Mouse (Mus musculus) brown adipose tissue, adult 24 weeks (tissue): ENCODE data around the gene Elavl1. TPM values are rescaled to one million over a fixed set of nuclear protein-coding genes. Genes with fewer than 3 reads are reported as not detected.

ENCODE experiments used
- H3K27ac ChIP-seq: fragments of 200-500 bp; replicated peaks from 2 replicates; pipeline ENCODE4 v1.5.1; 2012; ENCODE audit warnings: low read depth, mild to moderate bottlenecking, low read length
- H3K4me1 ChIP-seq: fragments of 200-500 bp; 2 replicates; pipeline ENCODE4 v1.6.1; 2012; ENCODE audit warnings: low read length, mixed read lengths; ENCODE audit not compliant: control insufficient read depth, insufficient read depth, insufficient read length
- H3K4me3 ChIP-seq: fragments of 200-500 bp; 2 replicates; pipeline ENCODE4 v1.5.1; 2012; ENCODE audit warnings: low read depth, mild to moderate bottlenecking, low read length, moderate library complexity; ENCODE audit not compliant: insufficient read depth
- polyA plus RNA-seq: library from polyadenylated mRNA; stranded (reverse); fragments of >200 nt; gene quantifications from 2 replicates; pipeline ENCODE4 v1.2.4, GENCODE M21; 2012; ENCODE audit not compliant: missing spikeins, insufficient read depth, insufficient read length

The Elavl1 gene
- polyA plus RNA-seq, 1 experiment = 29.5 TPM

DNA sequence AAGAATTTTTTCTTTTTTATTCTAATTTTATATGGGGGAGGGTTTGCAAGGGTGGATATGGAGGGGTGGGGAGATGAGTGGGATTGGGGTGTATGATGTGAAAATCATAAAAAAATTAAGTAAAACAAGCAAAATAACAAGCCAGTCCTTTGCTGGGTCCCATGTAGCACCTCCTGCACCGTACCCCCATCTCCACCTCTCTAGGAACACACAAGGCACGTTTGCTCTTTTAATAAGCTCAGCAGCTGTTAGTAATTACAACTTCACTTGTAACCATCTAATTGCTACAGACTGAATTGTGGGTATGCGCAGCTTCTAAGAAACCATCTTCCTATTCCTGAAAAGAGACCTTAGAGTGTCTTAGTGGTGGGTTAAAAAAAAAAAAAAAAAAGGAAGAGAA is 15.0 kb upstream of the Elavl1 start:
- H3K4me1 ChIP-seq = no peaks in the 10 kb centered on the region
- H3K27ac ChIP-seq = no peak overlapping the region
- no peak overlapping the region for H3K4me3 ChIP-seq

DNA sequence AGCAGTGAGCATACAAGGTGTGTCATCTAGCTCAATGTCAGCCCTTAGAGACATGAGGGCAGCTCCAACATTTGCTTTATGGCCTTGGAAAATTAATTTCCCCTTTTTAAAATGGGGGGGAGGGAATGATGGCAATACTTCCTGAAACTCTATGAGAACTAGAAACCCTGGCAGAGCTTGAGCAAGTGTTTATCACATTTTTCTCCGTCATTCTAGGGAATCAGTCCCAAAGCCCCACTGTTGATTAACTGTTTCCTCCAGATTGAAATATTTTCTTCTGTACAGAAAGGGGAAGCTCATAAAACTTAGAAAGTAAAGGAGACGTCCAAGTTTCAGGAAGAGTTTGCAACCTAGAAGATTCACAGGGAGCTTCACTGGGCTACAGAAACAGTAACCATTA is 10.5 kb upstream of the Elavl1 start:
- no peak overlapping the region for H3K4me3 ChIP-seq
- H3K4me1 ChIP-seq = no peaks in the 10 kb centered on the region
- H3K27ac ChIP-seq = no peak overlapping the region

DNA sequence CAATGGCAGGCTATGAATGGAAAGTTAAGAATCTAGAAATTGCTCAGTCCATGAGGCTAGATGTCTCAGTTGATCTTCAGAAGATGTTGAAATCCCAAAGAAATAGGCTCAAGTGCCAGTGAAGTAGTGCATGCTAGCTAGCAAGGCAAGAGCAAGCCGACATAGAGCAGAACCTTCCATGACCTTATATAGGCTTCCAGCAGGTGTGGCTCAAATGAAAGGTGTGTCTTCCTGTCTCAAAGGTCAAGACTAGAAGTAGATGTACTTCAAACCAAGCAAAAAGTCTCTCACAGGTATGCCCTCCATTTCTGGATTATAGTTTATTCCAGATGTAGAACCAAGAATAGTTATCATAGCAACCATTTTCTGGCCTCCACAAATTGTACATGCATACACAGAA is 8.8 kb upstream of the Elavl1 start:
- H3K4me3 ChIP-seq = no peak overlapping the region
- H3K4me1 ChIP-seq = no peaks in the 10 kb centered on the region
- no peak overlapping the region for H3K27ac ChIP-seq

DNA sequence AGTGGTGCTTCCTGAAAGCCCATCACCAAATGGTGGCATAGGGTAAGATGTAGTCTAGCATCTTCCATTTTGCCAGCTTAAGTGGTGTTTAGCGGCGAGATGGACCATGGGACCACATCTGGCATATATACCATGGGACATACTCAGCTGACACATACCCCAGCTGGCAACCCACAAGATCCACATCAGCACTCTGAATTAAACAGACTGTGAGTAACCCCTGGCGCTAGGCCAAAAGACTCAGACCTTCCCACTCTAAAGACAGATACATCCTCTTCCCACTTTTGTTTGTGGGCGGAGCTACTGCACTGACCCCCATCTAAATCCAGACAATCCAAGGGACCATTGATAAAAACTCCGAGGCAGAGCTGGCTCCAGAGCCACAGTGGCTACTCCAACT is 3.8 kb upstream of the Elavl1 start:
- Histone ChIP-seq H3K4me3 (no peak overlapping the region), H3K4me1 (peaks cover 4% of the 10 kb centered on the region; the same call in 1 of the 2 replicates), H3K27ac (no peak overlapping the region)

DNA sequence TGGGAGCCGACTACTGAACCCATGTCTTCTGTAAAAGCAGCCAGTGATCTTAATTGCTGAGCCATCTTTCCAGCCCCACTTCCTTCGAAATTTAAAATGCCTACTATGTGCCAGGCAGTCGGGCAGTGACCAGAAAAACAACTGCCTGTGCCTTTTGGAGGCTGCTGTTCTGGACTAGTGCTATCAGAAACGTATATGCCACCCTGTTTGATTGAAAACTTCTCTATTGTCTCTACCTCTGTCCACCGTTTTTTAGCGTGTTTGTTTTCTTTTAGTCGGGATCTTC is 481 bp upstream of the Elavl1 start:
- peaks cover 6% of the 10 kb centered on the region; the same call in 1 of the 2 replicates for H3K4me1 ChIP-seq

DNA sequence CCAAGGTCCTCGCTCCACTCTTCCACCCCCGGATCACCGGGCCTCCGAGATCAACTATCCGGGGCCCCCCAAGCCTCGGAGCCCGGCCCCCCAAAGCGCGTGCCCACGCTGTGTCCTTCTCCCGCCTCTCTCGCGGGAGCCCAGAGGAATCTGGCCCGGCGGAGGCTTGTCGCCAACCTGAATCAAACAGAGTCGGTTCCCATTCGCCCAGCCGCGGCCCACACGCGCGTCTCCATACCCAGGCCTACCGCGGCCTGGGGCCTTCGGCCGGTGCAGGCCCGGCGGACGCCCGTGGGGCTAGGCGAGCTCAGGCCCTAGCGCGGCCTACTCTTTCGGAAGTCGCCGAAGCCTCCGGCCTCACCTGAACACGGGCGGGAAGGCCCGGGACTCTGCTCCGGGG is 688 bp downstream of the Elavl1 start:
- Histone ChIP-seq H3K4me1 (peaks cover 9% of the 10 kb centered on the region; the same call in 1 of the 2 replicates), H3K27ac (peak overlapping the region; percentile 80), H3K4me3 (peak overlapping the region; percentile 99)

More for the DNA sequence above, 481 bp upstream of the Elavl1 start:
- Histone ChIP-seq H3K27ac (0 out of 2 replicates have a peak overlapping the region, but pooled peaks have one; percentile 93), H3K4me3 (peak overlapping the region; percentile 81)

DNA sequence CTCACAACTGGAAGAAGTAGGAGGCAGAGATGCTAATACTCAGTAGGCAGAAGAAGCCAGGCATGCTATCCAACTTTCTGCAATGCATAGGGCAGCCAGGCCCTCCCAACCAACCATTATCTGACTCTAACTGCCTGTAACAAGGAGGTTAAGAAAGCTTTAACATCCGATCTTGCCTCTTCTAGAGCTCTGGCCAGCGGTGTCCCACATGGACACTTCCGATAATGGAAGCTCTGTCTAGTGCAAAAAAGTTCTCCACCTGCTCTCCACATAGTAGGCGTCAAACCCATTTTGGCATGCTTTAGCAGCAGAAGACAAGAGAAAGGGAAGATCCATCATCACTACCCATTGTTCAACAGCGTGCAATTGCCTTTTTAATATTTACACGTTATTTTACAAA is 1.3 kb downstream of the Elavl1 start:
- peaks cover 10% of the 10 kb centered on the region; the same call in 1 of the 2 replicates for H3K4me1 ChIP-seq
- peak overlapping the region; percentile 99 for H3K4me3 ChIP-seq
- peak overlapping the region; percentile 80; the same call in 1 of the 2 replicates for H3K27ac ChIP-seq

DNA sequence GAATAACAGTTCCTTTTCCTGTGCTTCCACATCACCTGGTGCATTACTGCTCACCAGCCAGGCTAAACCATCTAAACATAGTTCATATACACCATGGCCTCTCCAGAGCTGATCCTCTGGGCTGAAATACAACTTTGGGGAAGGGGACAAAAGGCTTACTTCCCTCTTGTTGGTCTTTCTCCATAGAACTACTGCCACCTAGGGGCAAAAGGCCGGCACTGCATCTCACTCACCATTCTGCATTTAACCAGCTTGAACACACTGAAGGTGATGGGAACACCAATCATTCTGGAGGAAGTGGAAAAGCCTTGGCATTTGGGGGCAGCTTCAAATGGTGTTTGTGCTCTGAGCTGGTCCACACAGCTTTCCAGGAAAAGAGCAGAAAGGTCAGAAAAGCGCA is 2.7 kb downstream of the Elavl1 start:
- no peak overlapping the region for H3K4me3 ChIP-seq
- no peak overlapping the region for H3K27ac ChIP-seq
- peaks cover 14% of the 10 kb centered on the region; the same call in 1 of the 2 replicates for H3K4me1 ChIP-seq

DNA sequence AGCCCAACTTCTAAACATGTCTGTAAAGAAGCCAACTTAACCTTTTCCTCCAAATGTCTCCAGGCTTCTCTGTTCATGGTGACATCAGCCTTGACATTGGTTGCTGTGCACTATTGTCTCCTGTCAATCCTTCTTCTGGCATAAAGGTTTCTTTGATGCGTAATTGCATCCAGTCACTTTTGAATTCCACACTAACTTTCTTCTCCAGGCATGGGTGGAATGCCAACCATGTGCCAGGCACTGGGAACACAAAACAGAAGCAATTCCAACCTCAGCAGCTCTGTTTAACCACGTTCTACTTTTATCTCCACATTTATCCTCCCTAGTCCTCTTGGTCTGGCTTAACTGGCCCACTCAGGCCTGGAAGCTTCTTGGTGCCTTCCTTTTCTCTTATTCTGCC is 4.2 kb downstream of the Elavl1 start:
- H3K27ac ChIP-seq = no peak overlapping the region
- H3K4me1 ChIP-seq = peaks cover 14% of the 10 kb centered on the region; the same call in 1 of the 2 replicates
- H3K4me3 ChIP-seq = no peak overlapping the region

DNA sequence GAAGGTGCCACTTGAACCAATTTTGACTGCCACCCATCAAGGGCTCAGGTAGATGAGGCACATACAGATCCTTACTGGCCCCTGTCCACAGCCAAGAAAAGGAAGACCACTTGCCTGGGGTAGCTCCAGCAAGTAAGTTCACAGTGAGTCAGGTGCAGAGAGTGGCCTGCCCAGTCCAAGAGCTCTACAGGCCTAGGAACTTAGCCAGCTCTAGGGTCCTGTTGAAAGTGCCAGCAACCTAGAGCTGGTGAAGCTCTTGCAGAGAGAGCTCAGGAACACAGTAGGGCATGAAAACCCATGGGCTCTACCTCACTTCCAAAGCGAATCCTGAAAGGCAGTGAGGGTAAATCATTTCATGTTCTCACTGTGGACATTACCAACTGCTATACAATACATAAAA is 4.8 kb downstream of the Elavl1 start:
- no peak overlapping the region for H3K27ac ChIP-seq
- no peak overlapping the region for H3K4me3 ChIP-seq
- H3K4me1 ChIP-seq = peaks cover 11% of the 10 kb centered on the region

DNA sequence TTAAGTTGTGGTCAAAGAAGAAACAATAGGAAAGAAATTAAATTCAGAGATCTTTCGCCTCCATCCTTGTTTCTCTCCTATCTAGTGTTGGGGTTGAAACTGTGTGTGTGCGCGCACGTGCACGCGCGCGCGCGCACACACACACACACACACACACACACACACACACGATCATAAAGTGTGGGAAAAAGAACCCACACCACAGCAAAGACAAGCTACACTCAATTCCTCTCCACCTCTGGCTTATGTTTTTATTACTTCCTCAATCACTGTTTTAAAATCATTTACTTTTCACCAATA is 5.7 kb downstream of the Elavl1 start:
- Histone ChIP-seq H3K27ac (no peak overlapping the region), H3K4me3 (no peak overlapping the region), H3K4me1 (peaks cover 14% of the 10 kb centered on the region)

DNA sequence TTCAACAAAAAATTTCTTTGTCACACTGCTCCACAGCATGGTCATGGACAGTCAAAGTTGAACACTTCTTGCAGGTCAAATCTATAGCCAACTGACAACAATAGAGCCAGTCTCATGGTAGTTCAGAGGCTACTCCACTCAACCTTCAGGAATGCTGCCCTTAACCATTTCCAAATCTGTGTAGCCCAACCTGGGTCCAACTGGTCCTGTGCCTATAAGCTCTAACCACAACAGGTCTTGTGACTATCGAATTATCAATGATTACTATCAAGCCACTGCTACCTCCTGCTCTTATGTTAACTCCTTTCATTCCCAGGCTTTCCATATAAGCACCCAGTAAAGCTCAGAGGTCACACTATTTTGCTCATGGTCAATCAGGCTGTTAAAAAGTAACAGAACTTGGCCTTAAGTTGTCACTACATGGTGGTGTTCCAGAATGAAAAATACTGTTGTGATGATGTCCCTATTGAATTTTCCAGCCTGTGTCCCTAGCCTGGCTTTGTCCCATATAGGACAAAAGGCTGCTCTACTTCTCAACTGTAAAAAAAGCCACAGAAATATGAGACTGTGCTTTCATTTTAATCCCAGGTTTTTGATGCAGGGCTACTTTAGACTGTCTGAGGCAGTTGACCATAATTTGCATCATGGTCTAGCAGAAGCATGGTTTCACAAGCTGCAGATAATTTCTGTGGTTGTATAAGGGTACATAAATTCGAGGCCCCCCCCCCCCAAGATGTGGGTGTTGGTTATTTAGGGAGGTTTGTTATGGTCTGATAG is 6.2 kb downstream of the Elavl1 start:
- H3K27ac ChIP-seq = no peak overlapping the region
- peaks cover 15% of the 10 kb centered on the region for H3K4me1 ChIP-seq
- H3K4me3 ChIP-seq = no peak overlapping the region

DNA sequence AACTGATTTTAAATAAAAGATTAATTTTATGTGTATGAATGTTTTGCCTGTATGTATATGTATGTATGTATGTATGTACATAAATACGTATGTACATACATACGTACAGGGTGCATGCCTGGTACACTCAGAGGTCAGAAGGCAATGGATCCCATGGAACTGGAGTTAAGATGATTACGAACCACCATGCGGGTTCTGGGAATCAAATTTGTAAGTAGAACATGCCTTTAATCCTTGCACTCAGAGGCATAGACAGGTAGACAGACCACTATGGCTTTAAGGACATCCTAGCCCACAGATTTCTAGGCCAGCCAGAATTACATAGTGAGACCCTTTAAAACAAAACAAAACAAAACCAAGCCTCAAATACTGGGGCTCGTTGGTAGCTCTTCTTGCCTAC is 7.1 kb downstream of the Elavl1 start:
- Histone ChIP-seq H3K27ac (no peak overlapping the region), H3K4me3 (no peak overlapping the region), H3K4me1 (peaks cover 17% of the 10 kb centered on the region)

DNA sequence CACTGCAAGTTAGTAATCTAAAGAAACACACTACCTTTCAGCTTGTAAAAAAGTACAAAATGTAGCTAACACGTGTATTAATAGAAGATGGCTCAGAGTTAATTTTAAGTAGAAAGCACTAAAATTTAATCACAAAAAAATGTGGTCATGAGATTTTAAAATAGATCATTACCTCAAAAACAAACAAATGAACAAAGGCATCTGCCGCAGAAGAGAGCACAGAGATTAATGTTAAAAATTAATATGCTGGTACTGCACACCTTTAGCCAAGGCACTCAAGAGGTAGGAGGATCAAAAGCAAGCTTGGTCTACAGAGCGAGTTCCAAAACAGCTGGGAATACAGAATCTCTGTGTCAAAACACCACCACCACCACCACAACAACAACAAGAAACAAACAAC is 10.4 kb downstream of the Elavl1 start:
- no peak overlapping the region for H3K4me3 ChIP-seq
- H3K4me1 ChIP-seq = peaks cover 15% of the 10 kb centered on the region
- H3K27ac ChIP-seq = no peak overlapping the region

DNA sequence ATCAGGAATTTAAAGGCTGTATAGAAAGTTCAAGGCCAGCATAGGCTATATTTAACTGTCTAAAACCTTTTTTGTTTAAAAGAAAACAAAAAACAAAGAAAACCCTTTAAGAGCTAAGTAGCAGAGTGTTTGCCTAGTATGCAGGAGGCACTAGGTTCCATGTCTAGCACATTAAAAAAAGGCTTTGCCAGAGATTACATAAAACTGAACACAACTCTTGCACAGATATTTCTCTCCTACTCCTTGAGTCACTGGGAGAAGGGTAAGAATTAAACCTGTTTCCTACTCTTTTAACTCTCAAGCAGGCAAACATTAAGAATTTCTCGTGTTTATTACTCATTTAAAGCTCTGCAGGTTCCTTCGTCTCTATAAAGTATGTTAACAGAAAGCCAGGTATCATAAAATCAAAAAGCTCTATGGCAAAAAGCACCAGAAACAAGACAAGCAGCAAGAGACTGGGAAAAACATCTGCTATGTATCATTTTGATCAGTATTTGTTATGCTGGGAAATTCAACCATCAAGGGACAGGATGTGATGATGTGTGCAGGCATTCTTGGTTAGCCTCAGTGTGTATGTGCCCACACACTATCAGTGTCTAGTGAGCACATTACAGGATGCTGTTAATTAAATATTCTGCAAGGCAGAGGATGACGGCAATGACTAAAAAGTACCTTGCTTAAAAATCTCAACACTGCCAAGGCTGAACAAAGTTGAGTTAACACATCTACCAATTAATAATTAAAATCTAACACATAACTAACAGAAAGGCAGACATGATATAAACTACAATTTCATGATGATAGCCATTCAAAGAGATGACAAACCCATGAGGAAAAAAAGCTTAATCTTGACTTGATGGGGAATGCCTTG is 11.7 kb downstream of the Elavl1 start:
- Histone ChIP-seq H3K4me1 (peaks cover 12% of the 10 kb centered on the region), H3K27ac (no peak overlapping the region)

DNA sequence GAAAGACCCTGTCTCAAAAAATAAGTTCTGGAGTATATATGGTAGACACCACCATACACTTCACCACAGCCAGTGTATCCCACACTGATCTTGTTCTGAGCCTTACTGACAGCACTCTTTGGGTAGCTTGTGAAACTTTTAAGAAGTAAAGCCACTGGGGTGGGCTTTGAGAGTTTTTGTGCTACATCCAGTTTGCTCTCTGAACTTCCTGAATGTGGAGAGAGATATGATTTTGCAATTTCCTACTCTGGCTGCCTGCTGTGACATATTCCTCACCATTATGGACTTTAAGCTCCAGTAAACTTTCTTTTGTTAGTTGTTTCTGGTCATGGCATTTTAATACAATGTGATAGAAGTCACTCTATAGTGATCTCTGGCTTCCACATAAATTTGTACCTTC is 13.1 kb downstream of the Elavl1 start:
- Histone ChIP-seq H3K4me1 (peaks cover 10% of the 10 kb centered on the region), H3K4me3 (no peak overlapping the region), H3K27ac (no peak overlapping the region)

More for the DNA sequence above, 11.7 kb downstream of the Elavl1 start:
- no peak overlapping the region for H3K4me3 ChIP-seq
